Mouse (Mus musculus) left cerebral cortex, postnatal 25 days (tissue): ENCODE results near the gene Fbxo46. TPM values are rescaled to one million over a fixed set of nuclear protein-coding genes. Genes with fewer than 3 reads are reported as not detected.
"Not testable (repeated sequence)": the region's sequence is repeated elsewhere in the genome, so short reads cannot be mapped to it uniquely, and the experiment has no call there.

Experiments used
- DNase-seq, 2 experiments: peaks; one replicate each; pipeline ENCODE4 v3.0.0; 2022; ENCODE audit warnings: low spot score in 2 of 2, mixed read lengths in 1 of 2
- intact Hi-C: fragments of 180-260 bp; cut with DNase I; formaldehyde crosslinking; loops from one replicate; pipeline ENCODE4 v1.15.1; 2025
- total RNA-seq, 2 experiments: library from RNA; stranded (reverse); gene quantifications; 2 replicates each; pipeline ENCODE4 v1.2.3; 2021

Gene Fbxo46
- total RNA-seq, result 10 to 100 TPM; 12.5 to 14.4 TPM

- intact Hi-C loops, result loop anchor here (2.0 kb wide), 1 partner anchor 25 kb away; the partner anchor contains the start of gene Six5
Measured at GRCm38 (mm10) chr7:19119631-19120429, at the start of gene Fbxo46. Fbxo46 (plus strand) TSS chr7:19119859.

GRCm38 (mm10) chr7:19071024-19071423 is 48.6 kb upstream of the Fbxo46 start:
- DNase-seq, intact Hi-C loops: not testable (repeated sequence)

More at GRCm38 (mm10) chr7:19119631-19120429, at the start of gene Fbxo46:
- DNase-seq, result peak; percentile 89 to 99

- intact Hi-C loops, result no loop called here
- DNase-seq, result no peak
Measured at GRCm38 (mm10) chr7:19073504-19073903, 46.2 kb upstream of the Fbxo46 start.

GRCm38 (mm10) chr7:19074494-19074893 is 45.2 kb upstream of the Fbxo46 start:
- intact Hi-C loops, result no loop called here
- no peak for DNase-seq

- intact Hi-C loops, result no loop called here
- DNase-seq, result no peak
Measured at GRCm38 (mm10) chr7:19075231-19075630, 44.4 kb upstream of the Fbxo46 start.

GRCm38 (mm10) chr7:19075723-19076585 is 43.7 kb upstream of the Fbxo46 start, which contains the start of gene Dmwd:
Dmwd (plus strand) TSS chr7:19076227.
- intact Hi-C loops, result no loop called here
- peak; percentile 95 to 98 for DNase-seq

GRCm38 (mm10) chr7:19076586-19076991 is 43.1 kb upstream of the Fbxo46 start:
- no peak for DNase-seq

GRCm38 (mm10) chr7:19077761-19078160 is 41.9 kb upstream of the Fbxo46 start:
- no peak for DNase-seq
- intact Hi-C loops, result no loop called here

More at GRCm38 (mm10) chr7:19076586-19076991, 43.1 kb upstream of the Fbxo46 start:
- intact Hi-C loops, result no loop called here

- intact Hi-C loops, result no loop called here
- no peak for DNase-seq
Measured at GRCm38 (mm10) chr7:19078732-19079131, 40.9 kb upstream of the Fbxo46 start.

GRCm38 (mm10) chr7:19080451-19080950 is 39.2 kb upstream of the Fbxo46 start:
- intact Hi-C loops, result no loop called here
- no peak for DNase-seq

GRCm38 (mm10) chr7:19082171-19082570 is 37.5 kb upstream of the Fbxo46 start:
- no peak for DNase-seq
- intact Hi-C loops, result no loop called here

GRCm38 (mm10) chr7:19083096-19083495 is 36.6 kb upstream of the Fbxo46 start:
- intact Hi-C loops, result no loop called here
- no peak for DNase-seq

GRCm38 (mm10) chr7:19083701-19084100 is 36.0 kb upstream of the Fbxo46 start, which contains the start of gene Dmpk:
Dmpk (plus strand) TSS chr7:19083849.
- intact Hi-C loops, result no loop called here
- no peak for DNase-seq

GRCm38 (mm10) chr7:19084277-19084771 is 35.3 kb upstream of the Fbxo46 start:
- no peak for DNase-seq
- intact Hi-C loops, result no loop called here

GRCm38 (mm10) chr7:19084921-19085473 is 34.7 kb upstream of the Fbxo46 start:
- intact Hi-C loops, result no loop called here
- no peak for DNase-seq

GRCm38 (mm10) chr7:19085495-19085894 is 34.2 kb upstream of the Fbxo46 start:
- DNase-seq, result no peak
- intact Hi-C loops, result no loop called here

GRCm38 (mm10) chr7:19086042-19086441 is 33.6 kb upstream of the Fbxo46 start:
- intact Hi-C loops, result no loop called here
- no peak for DNase-seq

- no peak for DNase-seq
- intact Hi-C loops, result no loop called here
Measured at GRCm38 (mm10) chr7:19086760-19087159, 32.9 kb upstream of the Fbxo46 start.

GRCm38 (mm10) chr7:19088813-19089212 is 30.8 kb upstream of the Fbxo46 start:
- DNase-seq, result peak; percentile 47 to 55
- intact Hi-C loops, result no loop called here

GRCm38 (mm10) chr7:19091913-19092312 is 27.7 kb upstream of the Fbxo46 start:
- DNase-seq, result no peak
- intact Hi-C loops, result loop anchor here (1.0 kb wide), 1 partner anchor 23 kb away; no protein-coding TSS in a partner anchor
